Mouse (Mus musculus) mouse trophoblast stem cell (cell line): ENCODE data around the gene Letmd1.
"Not testable (repeated sequence)": the region's sequence is repeated elsewhere in the genome, so short reads cannot be mapped to it uniquely, and the experiment has no call there.

Source experiments
- in situ Hi-C, 2 experiments: fragments of 300-500 bp; cut with MseI, MboI; formaldehyde crosslinking; loops; 2 replicates in 1 of 2; 3 replicates in 1 of 2; pipeline ENCODE4 v1.15.1; 2025

Letmd1 gene

DNA sequence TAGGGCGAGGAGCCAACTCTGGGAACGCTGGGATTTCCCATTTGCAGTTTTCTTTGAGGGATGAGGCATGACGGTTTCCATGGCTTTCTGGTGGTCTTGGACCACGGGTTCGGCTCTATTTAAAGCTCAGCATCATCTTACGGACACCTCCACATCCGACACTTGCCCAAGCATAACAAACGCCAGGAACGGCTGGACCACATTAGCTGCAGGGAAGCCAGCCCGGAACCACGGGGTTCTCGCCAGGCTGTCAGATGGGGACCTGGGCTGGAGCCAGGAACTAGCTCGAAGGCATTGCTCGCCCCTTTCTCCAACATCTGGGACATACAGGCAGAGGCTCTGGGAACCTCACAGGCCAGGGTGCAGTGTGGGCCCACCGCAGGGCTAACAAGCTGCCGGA lies 17.6 kb upstream of the Letmd1 start:
- in situ Hi-C loops, result no loop called here

DNA sequence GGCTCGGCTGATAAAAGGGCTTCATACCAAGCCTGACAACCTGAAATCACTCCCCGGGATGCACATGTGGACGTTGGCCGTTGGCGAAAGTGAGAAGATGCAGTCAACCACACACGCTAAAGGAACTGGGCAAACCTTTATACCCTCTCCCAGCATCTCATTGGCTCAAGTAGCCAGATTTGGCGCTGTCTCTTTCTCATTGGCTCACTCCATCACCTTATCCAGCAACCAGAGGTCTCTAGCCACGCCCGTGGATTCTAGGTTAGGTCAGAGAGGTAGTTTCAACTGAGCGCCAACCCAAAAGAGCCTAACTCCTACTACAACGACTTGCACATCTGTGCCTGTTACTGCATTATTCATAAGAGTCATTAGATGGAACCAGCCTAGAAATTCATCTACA lies 16.3 kb upstream of the Letmd1 start:
- in situ Hi-C loops, result no loop called here

- in situ Hi-C loops, result no loop called here
Observed at GRCm38 (mm10) chr15:100456356-100456991, 12.3 kb upstream of the Letmd1 start.

DNA sequence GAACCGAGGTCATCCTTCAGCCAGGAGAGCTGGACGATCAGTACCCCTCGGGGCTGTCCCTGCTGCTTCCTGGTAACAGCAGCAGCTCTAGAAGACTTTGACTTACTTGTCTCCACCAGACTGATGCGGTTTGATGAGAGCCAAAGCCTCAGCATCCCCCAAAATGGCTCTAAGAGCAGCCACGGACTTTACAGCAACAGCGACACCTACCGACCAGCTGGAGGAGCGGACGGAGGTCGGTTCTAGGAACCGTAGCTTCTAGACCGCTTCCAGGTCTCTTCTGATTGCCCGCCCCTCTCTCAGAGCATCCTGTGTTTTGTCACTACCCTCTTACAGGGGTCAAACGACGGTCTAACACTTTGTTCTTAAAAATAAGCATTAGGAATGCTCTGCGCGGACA lies 11.5 kb upstream of the Letmd1 start:
- in situ Hi-C loops, result no loop called here

DNA sequence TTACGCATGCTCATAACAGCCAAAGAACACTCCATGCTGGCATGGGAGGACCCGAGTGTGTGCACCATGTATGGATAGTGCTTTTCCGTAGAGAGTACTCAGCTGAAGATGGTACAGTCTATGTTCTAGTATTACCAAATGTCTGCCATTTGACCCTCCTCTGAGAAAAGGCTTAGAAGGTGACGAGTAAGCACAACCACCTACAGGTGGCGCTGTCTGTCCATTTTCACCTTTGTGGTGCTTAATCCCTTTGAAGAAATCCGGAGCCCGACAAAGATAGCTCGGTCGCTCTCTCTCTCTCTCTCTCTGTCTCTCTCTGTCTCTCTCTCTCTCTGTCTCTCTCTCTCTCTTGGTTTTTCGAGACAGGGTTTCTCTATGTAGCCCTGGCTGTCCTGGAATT lies 10.8 kb upstream of the Letmd1 start:
- in situ Hi-C loops, result no loop called here

DNA sequence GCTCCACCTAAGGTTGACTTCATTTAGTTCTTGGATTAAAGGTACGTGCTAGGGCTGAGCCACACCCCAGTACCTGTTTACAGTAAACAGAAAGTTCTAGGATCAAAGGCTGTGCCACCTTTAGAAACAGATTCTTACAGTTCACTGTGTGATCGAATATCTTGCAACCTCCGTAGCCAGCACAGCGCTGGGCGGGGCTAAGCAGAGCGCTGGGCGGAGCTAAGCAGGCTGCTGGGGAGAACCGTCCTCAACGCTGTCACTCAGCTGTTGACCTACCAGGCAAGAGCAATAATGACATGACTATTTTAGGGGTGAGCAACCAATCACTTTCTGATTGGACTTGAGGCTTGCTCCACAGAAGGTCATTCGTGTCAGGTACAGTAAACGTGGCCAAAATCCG lies 7.9 kb upstream of the Letmd1 start:
- in situ Hi-C loops, result no loop called here

- in situ Hi-C loops, result no loop called here
Observed at GRCm38 (mm10) chr15:100461646-100462045, 7.2 kb upstream of the Letmd1 start.

GRCm38 (mm10) chr15:100462086-100462485 lies 6.7 kb upstream of the Letmd1 start:
- in situ Hi-C loops, result no loop called here

GRCm38 (mm10) chr15:100463712-100464111 lies 5.1 kb upstream of the Letmd1 start:
- in situ Hi-C loops, result no loop called here

- in situ Hi-C loops, result no loop called here
Observed at GRCm38 (mm10) chr15:100465432-100465831, 3.4 kb upstream of the Letmd1 start.

DNA sequence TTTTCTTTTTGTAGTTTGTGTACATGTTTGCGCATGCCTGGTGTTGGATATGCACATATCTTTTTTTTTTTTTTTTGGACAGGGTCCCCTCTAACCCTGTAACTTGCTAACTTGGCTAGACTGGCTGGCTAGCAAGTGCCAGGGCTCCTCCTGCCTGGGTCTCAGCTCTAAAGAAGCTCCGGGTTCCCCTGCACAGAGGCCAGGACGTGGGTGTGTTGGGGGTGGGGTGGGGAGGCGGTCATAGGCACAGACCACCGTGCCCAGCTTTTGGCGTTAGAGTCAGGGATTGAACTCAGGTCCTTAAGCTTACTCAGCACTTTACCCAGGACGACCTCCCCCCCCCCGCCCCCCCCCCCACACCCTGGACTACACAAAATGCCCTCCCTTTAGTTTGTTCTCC lies 1.1 kb upstream of the Letmd1 start:
- in situ Hi-C loops, result no loop called here

GRCm38 (mm10) chr15:100469189-100469545 lies 344 bp downstream of the Letmd1 start:
- in situ Hi-C loops, result no loop called here

- in situ Hi-C loops, result no loop called here
Observed at GRCm38 (mm10) chr15:100470037-100470436, 1.2 kb downstream of the Letmd1 start.

- in situ Hi-C loops, result no loop called here
Observed at GRCm38 (mm10) chr15:100473926-100474503, 5.2 kb downstream of the Letmd1 start.

DNA sequence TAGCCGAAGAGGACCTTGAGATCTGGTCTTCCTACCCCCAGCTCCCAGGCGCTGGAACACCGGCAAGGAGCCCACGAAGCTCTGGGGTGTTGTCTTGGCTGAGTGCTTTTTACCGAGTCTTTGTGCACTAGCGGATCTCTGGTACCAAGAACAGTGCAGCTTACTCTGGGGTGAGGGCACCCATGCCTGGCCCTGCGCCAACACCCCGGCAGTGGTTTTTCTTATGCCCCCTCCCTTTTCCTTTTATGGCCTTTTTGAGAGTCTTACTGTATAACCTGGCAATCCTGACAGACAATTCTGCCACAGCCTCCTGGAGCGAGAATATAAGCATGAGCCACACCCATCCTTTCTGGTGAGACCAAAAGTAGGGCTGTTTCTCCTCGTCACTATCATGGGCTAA lies 9.5 kb downstream of the Letmd1 start:
- in situ Hi-C loops, result no loop called here

DNA sequence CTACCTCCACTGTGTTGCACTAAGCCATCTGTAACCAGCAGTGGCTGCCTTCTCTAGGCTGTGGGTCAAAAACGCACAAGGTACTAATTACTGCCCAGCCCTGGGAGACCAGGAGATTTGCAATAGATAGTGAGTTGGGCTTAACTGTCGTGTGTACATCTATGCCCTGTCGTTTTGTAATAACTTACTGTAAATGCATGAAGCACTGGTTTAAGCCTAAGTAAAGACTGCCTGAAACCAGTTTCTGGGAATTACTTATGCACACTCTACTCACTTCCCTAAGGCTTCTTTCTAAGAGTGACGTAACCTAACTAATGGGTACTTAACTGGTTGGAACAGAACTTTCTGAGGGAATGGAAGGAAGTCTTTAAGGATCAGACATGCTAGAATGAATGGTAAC lies 10.1 kb downstream of the Letmd1 start:
- in situ Hi-C loops, result no loop called here

DNA sequence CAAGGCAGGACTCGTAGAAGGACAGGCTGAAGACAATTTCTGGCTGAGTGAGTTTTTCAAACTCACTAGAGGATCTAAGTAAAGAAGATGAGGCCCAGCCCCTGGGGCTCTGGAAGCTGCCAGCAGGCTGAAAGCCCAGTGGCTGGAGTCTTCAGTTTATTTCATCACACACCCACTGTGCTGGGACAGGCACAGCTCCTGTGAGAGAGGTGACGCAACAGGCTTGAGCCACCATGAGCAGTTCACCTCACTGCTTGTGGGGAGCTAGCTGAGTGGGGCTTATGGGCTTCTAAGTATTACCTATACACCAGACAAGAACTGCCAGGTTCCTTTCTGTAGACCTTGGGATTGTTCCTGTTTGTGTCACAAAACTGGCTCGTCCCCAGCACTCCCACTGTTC lies 16.8 kb downstream of the Letmd1 start:
- in situ Hi-C loops, result no loop called here

GRCm38 (mm10) chr15:100486450-100486849 lies 17.6 kb downstream of the Letmd1 start:
- in situ Hi-C loops, result no loop called here

- in situ Hi-C loops, result no loop called here
Observed at GRCm38 (mm10) chr15:100487050-100487449, 18.2 kb downstream of the Letmd1 start.

- in situ Hi-C loops, result not testable (repeated sequence)
Observed at GRCm38 (mm10) chr15:100488297-100488696, 19.5 kb downstream of the Letmd1 start.

DNA sequence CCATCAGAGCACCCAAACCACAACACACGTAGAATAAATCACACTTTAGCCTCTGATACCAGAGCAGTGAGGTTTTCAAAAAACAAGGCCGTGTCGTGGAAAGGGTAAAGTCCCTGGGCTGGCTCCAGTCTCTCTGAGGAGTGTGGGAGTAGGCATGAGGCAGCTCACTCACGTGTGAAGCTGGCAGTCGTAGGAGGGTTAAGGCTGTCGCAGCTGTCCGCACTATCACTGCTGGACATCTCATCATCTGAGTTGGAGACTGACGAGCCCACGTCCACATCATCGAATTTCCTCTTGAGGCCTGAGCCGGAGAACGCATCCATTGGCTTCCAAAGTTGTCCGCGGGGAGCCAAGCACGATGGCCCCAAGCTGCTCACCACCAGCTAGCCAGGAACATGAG lies 20.4 kb downstream of the Letmd1 start:
- in situ Hi-C loops, result no loop called here

DNA sequence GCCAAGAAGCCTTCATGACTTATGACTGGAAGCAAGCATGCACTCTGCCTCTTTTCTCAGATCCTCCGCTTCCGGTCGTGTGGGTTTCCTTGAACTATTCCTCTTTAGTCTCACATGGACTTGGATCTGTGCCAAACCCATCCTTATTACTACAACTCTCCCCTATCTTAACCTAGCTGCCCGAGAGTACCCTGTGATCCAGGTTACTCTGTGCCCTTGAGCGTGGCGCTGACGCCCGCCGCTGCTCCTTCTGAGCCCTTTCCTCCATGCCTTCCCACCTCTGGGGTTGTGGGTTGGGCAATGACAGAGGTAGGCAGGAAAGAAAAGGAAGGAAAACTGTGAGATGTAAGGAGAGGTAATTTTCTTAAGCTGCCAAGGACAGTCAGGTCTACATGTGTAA lies 23.1 kb downstream of the Letmd1 start:
- in situ Hi-C loops, result no loop called here

DNA sequence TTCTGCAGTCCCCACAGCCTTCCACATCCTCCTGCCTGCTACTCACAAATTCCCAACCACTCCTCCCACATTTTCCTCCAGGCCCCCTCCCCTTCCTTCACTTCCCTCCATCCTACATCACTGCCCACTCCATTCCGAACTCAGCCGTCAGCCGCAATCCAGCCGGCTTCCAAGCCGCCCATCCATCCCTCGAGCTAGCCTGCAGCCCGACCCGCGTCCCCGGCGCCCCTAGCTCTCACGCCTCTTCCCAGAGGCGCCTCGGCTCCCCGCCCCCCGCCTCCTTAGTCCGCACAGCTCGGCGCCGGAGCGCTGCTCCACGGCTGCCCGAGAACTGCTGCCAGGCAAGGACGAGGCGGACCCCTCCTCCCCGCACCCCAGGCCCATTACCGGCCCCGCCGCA lies 25.8 kb downstream of the Letmd1 start:
- in situ Hi-C loops, result no loop called here

GRCm38 (mm10) chr15:100495102-100495501 lies 26.3 kb downstream of the Letmd1 start, which contains the start of gene Csrnp2:
Gene Csrnp2, minus strand, starts transcription at chr15:100495488.
- in situ Hi-C loops, result no loop called here
